Mouse (Mus musculus) kidney, embryonic 15.5 days (tissue): ENCODE data around the gene Dnajc16. TPM values are rescaled to one million over a fixed set of nuclear protein-coding genes. Genes with fewer than 3 reads are reported as not detected.
A peak's percentile ranks its signal among the peaks of the same experiment; 100 is the strongest.

ENCODE experiments used
- ATAC-seq: fragments of 200-750 bp; cut with Nextera tagmentation; replicated peaks from 2 replicates; pipeline ENCODE4 v1.8.0; 2017; ENCODE audit warnings: moderate TSS enrichment; ENCODE audit not compliant: low FRiP score
- H3K27ac ChIP-seq: fragments of 300-500 bp; sonication (generic); 2 replicates; pipeline ENCODE4 v1.5.1; 2015; ENCODE audit warnings: mild to moderate bottlenecking, inconsistent platforms
- H3K27me3 ChIP-seq: fragments of 300-500 bp; sonication (generic); 2 replicates; pipeline ENCODE4 v1.6.1; 2015; ENCODE audit warnings: inconsistent platforms
- H3K36me3 ChIP-seq: fragments of 300-500 bp; sonication (generic); 2 replicates; pipeline ENCODE4 v1.6.1; 2015; ENCODE audit warnings: inconsistent platforms
- H3K4me1 ChIP-seq: fragments of 300-500 bp; sonication (generic); 2 replicates; pipeline ENCODE4 v1.6.1; 2015; ENCODE audit warnings: inconsistent platforms
- H3K4me2 ChIP-seq: fragments of 300-500 bp; sonication (generic); 2 replicates; pipeline ENCODE4 v1.6.1; 2015; ENCODE audit warnings: moderate library complexity, mild to moderate bottlenecking, inconsistent platforms
- H3K4me3 ChIP-seq: fragments of 300-500 bp; sonication (generic); replicated peaks from 2 replicates; pipeline ENCODE4 v1.5.1; 2015; ENCODE audit warnings: mild to moderate bottlenecking, inconsistent platforms
- H3K9ac ChIP-seq: fragments of 300-500 bp; sonication (generic); 2 replicates; pipeline ENCODE4 v1.6.1; 2015; ENCODE audit warnings: mild to moderate bottlenecking, inconsistent platforms
- H3K9me3 ChIP-seq: fragments of 300-500 bp; sonication (generic); replicated peaks from 2 replicates; pipeline ENCODE4 v1.6.1; 2016; ENCODE audit warnings: inconsistent platforms
- WGBS: fragments of 180-500 bp; shearing (Covaris S2); methylation state at CpG from one replicate; pipeline ENCODE4 v1.1.7; 2015; ENCODE audit warnings: mixed read lengths; 5-methylcytosine and 5-hydroxymethylcytosine counted together
- polyA plus RNA-seq: library from polyadenylated mRNA; unstranded; fragments of >200 nt; fragmentation: Nextera tagmentation; extraction: Ambion mirVana; gene quantifications from 2 replicates; pipeline ENCODE4 v1.2.1, GENCODE M21; 2015

Dnajc16 gene
- polyA plus RNA-seq, 1 experiment from 2014 or later = 5.2 TPM

GRCm38 (mm10) chr4:141734446-141735205, 56.1 kb downstream of the Dnajc16 start:
- Histone ChIP-seq H3K27ac (peak overlapping the region; percentile 79), H3K4me1 (peaks cover 11% of the 10 kb centered on the region), H3K36me3 (no peaks in the 10 kb centered on the region), H3K9me3 (no peaks in the 10 kb centered on the region), H3K4me2 (peak overlapping the region; percentile 65), H3K9ac (peak overlapping the region; percentile 35; the same call in 1 of the 2 replicates), H3K27me3 (no peaks in the 10 kb centered on the region), H3K4me3 (peak overlapping the region; percentile 43)
- 6% methylated on average over 24 of the region's 24 CpGs for WGBS
- ATAC-seq = peak; percentile 97

GRCm38 (mm10) chr4:141731766-141732165, 59.0 kb downstream of the Dnajc16 start:
- Histone ChIP-seq H3K4me2 (no peak overlapping the region), H3K36me3 (no peaks in the 10 kb centered on the region), H3K4me3 (no peak overlapping the region), H3K27ac (no peak overlapping the region), H3K9ac (no peak overlapping the region), H3K9me3 (no peaks in the 10 kb centered on the region), H3K4me1 (peaks cover 11% of the 10 kb centered on the region), H3K27me3 (no peaks in the 10 kb centered on the region)
- ATAC-seq = no peak
- WGBS = 82% methylated on average over 5 of the region's 5 CpGs

- no peak for ATAC-seq
- Histone ChIP-seq H3K4me2 (no peak overlapping the region), H3K36me3 (no peaks in the 10 kb centered on the region), H3K27me3 (no peaks in the 10 kb centered on the region), H3K4me3 (no peak overlapping the region), H3K9ac (no peak overlapping the region), H3K27ac (no peak overlapping the region), H3K9me3 (no peaks in the 10 kb centered on the region), H3K4me1 (peaks cover 16% of the 10 kb centered on the region)
- WGBS = 83% methylated on average over 13 of the region's 13 CpGs
Measured at GRCm38 (mm10) chr4:141730401-141730800, 60.3 kb downstream of the Dnajc16 start.

GRCm38 (mm10) chr4:141729266-141729665, 61.5 kb downstream of the Dnajc16 start:
- no peak overlapping the region for H3K4me2 ChIP-seq
- 78% methylated on average over 3 of the region's 3 CpGs for WGBS
- ATAC-seq = no peak

GRCm38 (mm10) chr4:141725738-141726137, 65.0 kb downstream of the Dnajc16 start:
- no peaks in the 10 kb centered on the region for H3K27me3 ChIP-seq
- no peak overlapping the region for H3K4me3 ChIP-seq
- no peak overlapping the region for H3K9ac ChIP-seq
- H3K27ac ChIP-seq = peak overlapping the region; percentile 54
- no peaks in the 10 kb centered on the region for H3K36me3 ChIP-seq
- H3K4me2 ChIP-seq = no peak overlapping the region
- peaks cover 34% of the 10 kb centered on the region for H3K4me1 ChIP-seq
- WGBS = 53% methylated on average over 3 of the region's 3 CpGs
- H3K9me3 ChIP-seq = no peaks in the 10 kb centered on the region
- ATAC-seq = no peak

More at GRCm38 (mm10) chr4:141729266-141729665, 61.5 kb downstream of the Dnajc16 start:
- Histone ChIP-seq H3K4me1 (peaks cover 12% of the 10 kb centered on the region), H3K27ac (no peak overlapping the region), H3K36me3 (no peaks in the 10 kb centered on the region), H3K9ac (no peak overlapping the region), H3K27me3 (no peaks in the 10 kb centered on the region), H3K9me3 (no peaks in the 10 kb centered on the region), H3K4me3 (no peak overlapping the region)

- Histone ChIP-seq H3K9ac (no peak overlapping the region), H3K27me3 (no peaks in the 10 kb centered on the region), H3K4me1 (peaks cover 37% of the 10 kb centered on the region), H3K9me3 (no peaks in the 10 kb centered on the region), H3K27ac (peak overlapping the region; percentile 54), H3K4me2 (no peak overlapping the region), H3K36me3 (peaks cover 4% of the 10 kb centered on the region; the same call in 1 of the 2 replicates), H3K4me3 (no peak overlapping the region)
- no peak for ATAC-seq
- WGBS = 80% methylated on average over 5 of the region's 5 CpGs
Measured at GRCm38 (mm10) chr4:141725277-141725676, 65.5 kb downstream of the Dnajc16 start.

- 46% methylated on average over 11 of the region's 11 CpGs for WGBS
- no peak overlapping the region for H3K4me3 ChIP-seq
- ATAC-seq = no peak
- no peak overlapping the region for H3K9ac ChIP-seq
- peak overlapping the region; percentile 15; the same call in 1 of the 2 replicates for H3K27ac ChIP-seq
- peaks cover 38% of the 10 kb centered on the region for H3K4me1 ChIP-seq
- no peak overlapping the region; the same call in 1 of the 2 replicates for H3K4me2 ChIP-seq
- H3K36me3 ChIP-seq = peaks cover 9% of the 10 kb centered on the region; the same call in 1 of the 2 replicates
- H3K27me3 ChIP-seq = no peaks in the 10 kb centered on the region
- H3K9me3 ChIP-seq = no peaks in the 10 kb centered on the region
Measured at GRCm38 (mm10) chr4:141724594-141724993, 66.1 kb downstream of the Dnajc16 start.

- Histone ChIP-seq H3K4me3 (peak overlapping the region; percentile 96), H3K36me3 (peaks cover 9% of the 10 kb centered on the region; the same call in 1 of the 2 replicates), H3K27ac (peak overlapping the region; percentile 98), H3K9ac (peak overlapping the region; percentile 96), H3K4me2 (peak overlapping the region; percentile 80), H3K4me1 (peaks cover 40% of the 10 kb centered on the region), H3K27me3 (no peaks in the 10 kb centered on the region), H3K9me3 (no peaks in the 10 kb centered on the region)
- WGBS = 10% methylated on average over 13 of the region's 13 CpGs
- ATAC-seq = peak; percentile 66
Measured at GRCm38 (mm10) chr4:141723673-141724068, 67.1 kb downstream of the Dnajc16 start.

GRCm38 (mm10) chr4:141722731-141723672, 67.7 kb downstream of the Dnajc16 start, which contains the start of gene Ddi2:
TSS of gene Ddi2 (minus strand) at chr4:141723419.
- Histone ChIP-seq H3K4me3 (peak within 1 kb of the TSS; percentile 96), H3K9me3 (no peaks in the 10 kb centered on the region), H3K4me2 (peak within 1 kb of the TSS; percentile 80), H3K9ac (peak within 1 kb of the TSS; percentile 96), H3K27ac (peak within 1 kb of the TSS; percentile 98), H3K4me1 (peaks cover 40% of the 10 kb centered on the region), H3K27me3 (no peaks in the 10 kb centered on the region), H3K36me3 (peaks cover 9% of the 10 kb centered on the region; the same call in 1 of the 2 replicates)
- peak; percentile 86 for ATAC-seq
- under 1% methylated on average over 80 of the region's 105 CpGs for WGBS

GRCm38 (mm10) chr4:141721961-141722360, 68.8 kb downstream of the Dnajc16 start:
- peak overlapping the region; percentile 96 for H3K9ac ChIP-seq
- H3K27me3 ChIP-seq = no peaks in the 10 kb centered on the region
- H3K4me2 ChIP-seq = peak overlapping the region; percentile 80
- ATAC-seq = no peak
- peaks cover 11% of the 10 kb centered on the region; the same call in 1 of the 2 replicates for H3K36me3 ChIP-seq
- no peaks in the 10 kb centered on the region for H3K9me3 ChIP-seq
- WGBS = 65% methylated on average over 6 of the region's 6 CpGs
- no peak overlapping the region for H3K27ac ChIP-seq
- H3K4me3 ChIP-seq = peak overlapping the region; percentile 96
- peaks cover 40% of the 10 kb centered on the region for H3K4me1 ChIP-seq

GRCm38 (mm10) chr4:141720761-141721523, 69.8 kb downstream of the Dnajc16 start:
- no peak for ATAC-seq
- Histone ChIP-seq H3K9ac (no peak overlapping the region), H3K4me3 (no peak overlapping the region), H3K9me3 (no peaks in the 10 kb centered on the region), H3K27me3 (no peaks in the 10 kb centered on the region), H3K4me1 (peaks cover 47% of the 10 kb centered on the region), H3K27ac (no peak overlapping the region), H3K36me3 (peaks cover 20% of the 10 kb centered on the region; the same call in 1 of the 2 replicates), H3K4me2 (peak overlapping the region; percentile 80)
- 60% methylated on average over 6 of the region's 6 CpGs for WGBS
